Mouse (Mus musculus) midbrain, embryonic 10.5 days (tissue): Measurements from ENCODE around the gene Clec3b. TPM values are rescaled to one million over a fixed set of nuclear protein-coding genes. Genes with fewer than 3 reads are reported as not detected.

ENCODE experiments used
- DNase-seq: peaks from one replicate; pipeline ENCODE4 v3.0.0-alpha.2; 2017; ENCODE audit warnings: low spot score
- H3K27ac ChIP-seq: fragments of 300-500 bp; sonication (generic); replicated peaks from 2 replicates; pipeline ENCODE4 v1.5.1; 2016; ENCODE audit warnings: mild to moderate bottlenecking
- H3K27me3 ChIP-seq: fragments of 300-500 bp; sonication (generic); 2 replicates; pipeline ENCODE4 v1.6.1; 2016; ENCODE audit warnings: low read depth, mild to moderate bottlenecking; ENCODE audit not compliant: poor library complexity, severe bottlenecking
- H3K36me3 ChIP-seq: fragments of 300-500 bp; sonication (generic); 2 replicates; pipeline ENCODE4 v1.6.1; 2016; ENCODE audit warnings: mild to moderate bottlenecking, moderate library complexity
- H3K4me1 ChIP-seq: fragments of 300-500 bp; sonication (generic); 2 replicates; pipeline ENCODE4 v1.6.1; 2016
- H3K4me3 ChIP-seq: fragments of 300-500 bp; sonication (generic); 2 replicates; pipeline ENCODE4 v1.5.1; 2016; ENCODE audit warnings: mild to moderate bottlenecking, moderate library complexity
- H3K9me3 ChIP-seq: fragments of 300-500 bp; sonication (generic); replicated peaks from 2 replicates; pipeline ENCODE4 v1.6.1; 2016; ENCODE audit warnings: mild to moderate bottlenecking
- WGBS: fragments of 180-500 bp; shearing (Covaris S2); methylation state at CpG from one replicate; pipeline ENCODE4 v1.1.7; 2016; 5-methylcytosine and 5-hydroxymethylcytosine counted together
- polyA plus RNA-seq: library from polyadenylated mRNA; unstranded; fragments of >200 nt; fragmentation: Nextera tagmentation; extraction: Ambion mirVana; gene quantifications from 2 replicates; pipeline ENCODE4 v1.2.1, GENCODE M21; 2016

Gene Clec3b
- polyA plus RNA-seq, 1 experiment from 2014 or later, result 0.20 TPM

DNA sequence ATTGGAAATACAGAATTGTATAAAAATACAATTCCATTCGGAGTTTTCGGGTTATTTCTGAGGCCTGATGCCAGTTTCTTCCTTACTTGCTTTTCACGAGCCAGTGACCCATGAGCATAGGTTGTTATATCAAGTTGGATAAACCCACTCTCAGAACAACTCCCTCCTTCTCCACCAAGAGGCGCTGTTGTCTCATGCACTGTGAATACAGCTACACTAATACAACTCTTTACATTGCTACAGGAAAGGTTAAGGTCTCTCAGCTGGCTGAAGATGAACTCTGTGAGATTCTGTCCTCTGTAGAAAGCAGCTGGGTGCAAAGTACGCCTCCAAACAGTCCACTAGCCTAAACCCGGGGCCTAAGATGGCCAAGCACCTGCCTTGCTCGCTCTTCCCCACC lies 8.6 kb downstream of the Clec3b start:
- no peaks in the 10 kb centered on the region for H3K9me3 ChIP-seq
- 63% methylated on average over 7 of the region's 7 CpGs for WGBS
- H3K4me1 ChIP-seq, result peaks cover 7% of the 10 kb centered on the region
- no peaks in the 10 kb centered on the region for H3K36me3 ChIP-seq
- H3K27me3 ChIP-seq, result peaks cover 12% of the 10 kb centered on the region
- no peak overlapping the region for H3K4me3 ChIP-seq
- DNase-seq, result peak; percentile 54
- no peak overlapping the region for H3K27ac ChIP-seq

DNA sequence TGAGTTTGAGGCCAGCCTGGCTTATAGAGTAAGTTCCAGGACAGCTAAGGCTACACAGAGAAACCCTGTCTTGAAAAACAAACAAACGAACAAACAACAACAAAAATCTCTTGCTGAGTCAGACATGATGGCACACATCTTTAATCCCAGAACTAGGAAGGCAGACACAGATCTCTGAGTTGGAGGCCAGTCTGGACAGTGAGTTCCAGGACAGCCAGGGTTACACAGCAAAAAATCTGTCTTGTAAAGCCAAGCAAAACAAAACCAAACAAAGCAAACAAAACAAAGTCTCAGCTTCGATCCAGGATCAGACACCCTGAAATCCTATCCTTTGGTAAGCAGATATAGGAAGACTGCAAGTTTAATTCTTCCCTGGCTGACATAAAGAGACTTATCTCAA lies 11.0 kb downstream of the Clec3b start:
- Histone ChIP-seq H3K27me3 (peaks cover 6% of the 10 kb centered on the region; the same call in 1 of the 2 replicates), H3K9me3 (no peaks in the 10 kb centered on the region), H3K36me3 (no peaks in the 10 kb centered on the region), H3K27ac (no peak overlapping the region), H3K4me1 (peaks cover 4% of the 10 kb centered on the region), H3K4me3 (no peak overlapping the region)
- WGBS, result 77% methylated on average over 2 of the region's 2 CpGs
- no peak for DNase-seq

GRCm38 (mm10) chr9:123162985-123163694 lies 12.4 kb downstream of the Clec3b start:
- Histone ChIP-seq H3K4me1 (no peaks in the 10 kb centered on the region), H3K27me3 (peaks cover 2% of the 10 kb centered on the region; the same call in 1 of the 2 replicates), H3K36me3 (no peaks in the 10 kb centered on the region), H3K27ac (no peak overlapping the region), H3K9me3 (no peaks in the 10 kb centered on the region), H3K4me3 (no peak overlapping the region)
- DNase-seq, result no peak
- 89% methylated on average over 4 of the region's 4 CpGs for WGBS

DNA sequence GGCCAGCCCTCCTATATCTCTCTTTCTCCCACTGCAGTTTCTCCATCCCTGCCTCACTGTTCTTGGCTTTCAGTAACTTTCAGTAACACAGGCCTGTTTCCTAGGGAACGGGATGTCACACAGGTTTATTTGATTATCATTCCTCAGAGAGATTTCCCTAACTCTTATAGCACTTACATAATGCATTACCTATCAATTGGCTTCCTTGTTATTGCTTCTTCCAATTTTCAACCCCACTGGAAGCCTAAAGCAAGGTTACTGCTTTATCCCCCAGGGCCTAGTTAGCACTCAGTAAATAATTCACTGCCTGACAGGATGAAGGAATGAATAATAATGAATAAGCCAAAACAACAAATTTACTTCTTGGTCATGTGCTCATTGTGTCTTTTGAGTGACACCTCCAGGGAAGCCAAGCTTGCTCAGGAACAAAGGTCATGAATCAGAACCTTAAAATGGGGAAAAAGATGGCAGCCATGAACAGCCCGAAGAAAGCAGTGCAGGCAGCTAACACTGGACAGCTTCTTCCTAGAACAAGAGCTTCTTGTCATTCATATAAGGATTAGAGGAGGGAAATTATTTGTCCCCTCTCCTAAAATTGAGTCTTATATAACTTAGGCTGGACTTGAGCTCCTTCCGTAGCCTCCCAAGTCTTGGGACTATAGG lies 15.2 kb downstream of the Clec3b start:
- H3K27ac ChIP-seq, result no peak overlapping the region
- H3K9me3 ChIP-seq, result no peaks in the 10 kb centered on the region
- H3K4me1 ChIP-seq, result no peaks in the 10 kb centered on the region
- H3K4me3 ChIP-seq, result no peak overlapping the region
- H3K27me3 ChIP-seq, result no peaks in the 10 kb centered on the region
- 85% methylated on average over 3 of the region's 3 CpGs for WGBS
- no peak for DNase-seq
- H3K36me3 ChIP-seq, result no peaks in the 10 kb centered on the region

DNA sequence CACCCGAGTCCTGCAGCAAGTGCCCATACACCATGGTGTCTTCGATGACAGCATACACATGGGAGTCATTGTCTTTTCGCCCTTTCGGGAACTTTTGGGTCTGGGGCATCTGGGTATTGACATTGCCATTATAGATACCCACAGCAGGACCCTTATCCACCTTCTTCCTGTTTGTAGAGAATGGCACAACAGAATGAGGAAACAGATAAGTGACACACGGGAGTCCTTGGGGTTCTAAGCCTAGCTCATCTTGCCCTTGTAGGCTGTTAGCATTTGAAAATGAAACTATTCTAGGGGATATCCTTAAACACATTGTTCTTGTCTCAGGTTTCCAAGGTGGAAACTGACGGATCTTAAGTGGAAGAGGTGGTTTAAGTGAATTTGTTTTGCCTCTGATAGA lies 23.0 kb downstream of the Clec3b start:
- no peaks in the 10 kb centered on the region for H3K27me3 ChIP-seq
- WGBS, result 88% methylated on average over 6 of the region's 6 CpGs
- H3K4me3 ChIP-seq, result no peak overlapping the region
- no peak overlapping the region for H3K27ac ChIP-seq
- H3K4me1 ChIP-seq, result peaks cover 8% of the 10 kb centered on the region
- H3K36me3 ChIP-seq, result no peaks in the 10 kb centered on the region
- DNase-seq, result no peak
- H3K9me3 ChIP-seq, result no peaks in the 10 kb centered on the region

GRCm38 (mm10) chr9:123174356-123174755 lies 23.6 kb downstream of the Clec3b start:
- Histone ChIP-seq H3K9me3 (no peaks in the 10 kb centered on the region), H3K4me1 (peaks cover 8% of the 10 kb centered on the region), H3K27me3 (no peaks in the 10 kb centered on the region), H3K27ac (no peak overlapping the region), H3K4me3 (no peak overlapping the region), H3K36me3 (no peaks in the 10 kb centered on the region)
- 48% methylated on average over 4 of the region's 4 CpGs for WGBS
- no peak for DNase-seq

DNA sequence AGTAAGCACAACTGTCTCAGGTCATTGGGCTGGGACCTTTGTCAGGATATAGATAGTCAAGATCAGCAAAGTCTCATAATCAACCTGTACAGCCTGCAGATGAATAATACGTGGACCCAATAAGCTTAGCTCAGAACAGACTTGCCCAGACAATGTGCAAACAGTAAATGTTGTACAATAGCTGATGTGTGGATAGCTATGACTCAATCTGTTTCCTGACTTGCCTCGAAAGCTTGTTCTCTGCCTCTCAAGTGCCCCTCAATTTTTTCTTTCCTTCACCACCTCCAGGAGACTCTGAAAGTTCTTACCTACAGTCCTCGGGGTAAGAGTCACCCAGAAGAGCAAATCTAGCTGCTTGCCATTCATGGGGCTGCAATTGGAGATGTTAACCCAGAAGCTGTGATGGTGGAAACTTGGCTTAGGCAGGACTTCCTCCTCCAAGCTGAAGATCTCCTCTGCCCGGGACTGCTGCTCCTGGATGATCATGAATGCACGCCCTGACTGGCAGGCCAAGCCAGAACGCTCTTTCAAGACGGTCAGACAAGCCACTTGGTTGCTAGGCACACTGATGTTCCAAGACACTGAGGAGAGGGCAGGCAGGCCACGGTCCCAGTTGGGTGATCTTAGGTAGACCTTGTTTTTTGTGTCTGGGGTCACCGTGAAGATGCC lies 26.8 kb downstream of the Clec3b start:
- Histone ChIP-seq H3K36me3 (no peaks in the 10 kb centered on the region), H3K4me3 (no peak overlapping the region), H3K9me3 (no peaks in the 10 kb centered on the region), H3K27me3 (no peaks in the 10 kb centered on the region), H3K4me1 (peaks cover 8% of the 10 kb centered on the region), H3K27ac (no peak overlapping the region)
- WGBS, result 86% methylated on average over 9 of the region's 9 CpGs
- no peak for DNase-seq

GRCm38 (mm10) chr9:123180003-123180402 lies 29.3 kb downstream of the Clec3b start:
- no peaks in the 10 kb centered on the region for H3K9me3 ChIP-seq
- no peak for DNase-seq
- 91% methylated on average over 6 of the region's 6 CpGs for WGBS
- H3K4me3 ChIP-seq, result no peak overlapping the region
- no peaks in the 10 kb centered on the region for H3K36me3 ChIP-seq
- no peaks in the 10 kb centered on the region for H3K4me1 ChIP-seq
- H3K27me3 ChIP-seq, result no peaks in the 10 kb centered on the region
- no peak overlapping the region for H3K27ac ChIP-seq

DNA sequence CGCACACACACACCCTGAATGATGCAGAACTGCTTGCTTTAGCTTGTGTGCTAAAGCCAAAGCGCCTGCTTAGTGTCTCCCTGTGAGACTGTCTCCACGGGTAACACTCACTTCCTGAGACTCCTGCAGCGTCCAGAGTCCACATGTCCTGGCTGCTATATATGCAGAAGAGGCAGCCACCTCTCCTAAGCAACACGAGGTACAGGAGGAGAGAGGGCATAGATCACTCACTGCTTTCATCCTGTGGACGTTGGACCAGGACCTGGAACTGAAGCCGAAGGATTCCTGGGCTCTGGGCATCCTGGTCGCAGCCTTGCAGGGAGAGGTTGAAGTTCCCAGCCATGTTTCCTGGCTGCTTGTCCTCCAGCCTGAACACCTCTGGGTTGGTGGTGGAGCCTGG lies 32.5 kb downstream of the Clec3b start:
- H3K27me3 ChIP-seq, result no peaks in the 10 kb centered on the region
- H3K4me1 ChIP-seq, result no peaks in the 10 kb centered on the region
- 87% methylated on average over 8 of the region's 8 CpGs for WGBS
- DNase-seq, result no peak
- H3K9me3 ChIP-seq, result no peaks in the 10 kb centered on the region
- H3K4me3 ChIP-seq, result no peak overlapping the region
- H3K27ac ChIP-seq, result no peak overlapping the region
- H3K36me3 ChIP-seq, result no peaks in the 10 kb centered on the region

DNA sequence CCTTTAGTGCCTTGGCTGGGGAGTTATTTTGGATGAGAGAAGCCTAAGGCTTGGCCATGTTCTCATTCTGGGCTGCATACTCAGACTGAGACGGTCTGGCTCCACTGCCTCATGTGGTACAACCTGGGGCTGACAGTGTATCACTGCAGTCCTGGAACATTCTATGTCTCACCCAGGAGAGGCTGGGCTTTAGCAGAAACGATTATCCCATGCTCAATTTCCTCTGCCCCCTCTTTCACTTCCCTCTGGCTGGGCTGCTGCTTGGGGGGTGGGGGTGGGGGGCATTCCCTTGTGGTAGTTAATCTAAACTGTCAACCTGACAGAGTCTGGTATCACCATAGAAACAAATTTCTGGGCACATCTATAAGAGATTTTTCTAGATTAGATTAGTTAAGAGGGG lies 34.8 kb downstream of the Clec3b start:
- WGBS, result 73% methylated on average over 2 of the region's 2 CpGs

DNA sequence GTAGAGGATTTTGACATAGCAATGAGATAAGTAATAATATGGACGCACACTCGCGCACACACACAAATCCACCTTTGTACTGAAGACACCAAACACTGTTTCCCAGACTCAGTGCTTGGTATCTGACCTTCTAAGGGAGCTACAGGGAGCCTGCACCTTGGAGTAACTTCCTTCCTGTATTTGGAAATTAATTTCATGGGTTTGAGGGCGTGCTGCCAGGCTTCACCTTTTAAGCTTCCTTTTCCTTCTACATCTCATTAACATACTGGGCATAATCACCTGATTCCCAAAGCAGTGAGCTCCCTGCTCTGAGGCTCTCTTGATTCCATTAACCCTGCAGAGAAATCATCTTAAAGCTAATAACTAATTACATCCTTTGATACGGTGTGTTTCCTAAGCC lies 35.4 kb downstream of the Clec3b start:
- no peak overlapping the region for H3K27ac ChIP-seq
- WGBS, result 91% methylated on average over 5 of the region's 5 CpGs
- DNase-seq, result no peak
- no peaks in the 10 kb centered on the region for H3K36me3 ChIP-seq
- H3K4me3 ChIP-seq, result no peak overlapping the region
- no peaks in the 10 kb centered on the region for H3K4me1 ChIP-seq
- no peaks in the 10 kb centered on the region for H3K9me3 ChIP-seq
- H3K27me3 ChIP-seq, result no peaks in the 10 kb centered on the region

More for the DNA sequence above, 34.8 kb downstream of the Clec3b start:
- Histone ChIP-seq H3K9me3 (no peaks in the 10 kb centered on the region), H3K4me1 (no peaks in the 10 kb centered on the region), H3K4me3 (no peak overlapping the region), H3K36me3 (no peaks in the 10 kb centered on the region), H3K27me3 (no peaks in the 10 kb centered on the region), H3K27ac (no peak overlapping the region)
- DNase-seq, result no peak

GRCm38 (mm10) chr9:123187589-123187988 lies 36.8 kb downstream of the Clec3b start:
- Histone ChIP-seq H3K27ac (no peak overlapping the region), H3K4me1 (no peaks in the 10 kb centered on the region), H3K9me3 (no peaks in the 10 kb centered on the region), H3K27me3 (no peaks in the 10 kb centered on the region), H3K4me3 (no peak overlapping the region), H3K36me3 (no peaks in the 10 kb centered on the region)
- 96% methylated on average over 5 of the region's 5 CpGs for WGBS
- no peak for DNase-seq

DNA sequence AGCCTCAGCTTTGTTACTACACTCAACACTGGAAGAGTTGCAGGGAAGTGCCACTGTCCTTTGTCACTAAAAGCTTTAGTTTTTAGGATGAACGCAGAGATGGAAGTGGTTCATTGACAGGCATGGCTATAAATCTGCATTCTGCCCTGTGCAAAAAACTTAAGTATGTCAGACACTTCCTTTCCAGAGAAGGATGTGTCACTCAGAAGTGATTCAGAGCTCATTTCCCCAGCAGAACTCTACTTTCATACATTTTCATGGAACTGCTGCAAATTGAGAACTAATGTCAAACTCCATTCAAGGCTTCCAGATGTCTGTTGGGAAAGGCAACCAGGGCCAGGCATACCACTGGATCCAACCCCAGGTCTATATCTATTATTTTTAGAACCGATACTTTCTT lies 37.5 kb downstream of the Clec3b start:
- H3K36me3 ChIP-seq, result no peaks in the 10 kb centered on the region
- H3K4me3 ChIP-seq, result no peak overlapping the region
- WGBS, result 87% methylated on average over 2 of the region's 2 CpGs
- no peak overlapping the region for H3K27ac ChIP-seq
- H3K4me1 ChIP-seq, result no peaks in the 10 kb centered on the region
- no peak for DNase-seq
- H3K27me3 ChIP-seq, result no peaks in the 10 kb centered on the region
- H3K9me3 ChIP-seq, result no peaks in the 10 kb centered on the region
